Mouse (Mus musculus) bone marrow, adult 2 months (tissue): ENCODE measurements around the gene Ccdc83. TPM values are rescaled to one million over a fixed set of nuclear protein-coding genes. Genes with fewer than 3 reads are reported as not detected.
"Not testable (repeated sequence)": the region's sequence is repeated elsewhere in the genome, so short reads cannot be mapped to it uniquely, and the experiment has no call there.

Experiments
- H3K27ac ChIP-seq: fragments of 200-500 bp; 2 replicates; pipeline ENCODE4 v1.5.1; 2012; ENCODE audit warnings: low read depth, mild to moderate bottlenecking, control low read depth, inconsistent platforms, low read length; ENCODE audit not compliant: control insufficient read depth, poor library complexity, insufficient read depth
- H3K4me1 ChIP-seq: fragments of 200-500 bp; 2 replicates; pipeline ENCODE4 v1.6.1; 2011; ENCODE audit warnings: low read length; ENCODE audit not compliant: control insufficient read depth, insufficient read depth
- H3K4me3 ChIP-seq: fragments of 200-500 bp; replicated peaks from 2 replicates; pipeline ENCODE3; 2011; ENCODE audit warnings: mild to moderate bottlenecking, low read depth, low read length, control low read depth; ENCODE audit not compliant: control insufficient read depth
- CTCF ChIP-seq: fragments of 200-500 bp; IDR thresholded peaks from 2 replicates; pipeline ENCODE4 v1.5.1; 2011; ENCODE audit warnings: low read length, control low read depth; ENCODE audit not compliant: control insufficient read depth, insufficient read depth
- POLR2A ChIP-seq: fragments of 200-500 bp; IDR thresholded peaks from 2 replicates; pipeline ENCODE4 v1.6.1; 2011; ENCODE audit warnings: low read depth, mild to moderate bottlenecking, control low read depth, low read length, borderline replicate concordance; ENCODE audit not compliant: control insufficient read depth
- WGBS: fragments of 180-500 bp; shearing (Covaris S2); methylation state at CpG from one replicate; pipeline ENCODE4 v1.1.7; 2018; 5-methylcytosine and 5-hydroxymethylcytosine counted together
- polyA plus RNA-seq: library from polyadenylated mRNA; stranded (reverse); fragments of >200 nt; gene quantifications from 2 replicates; pipeline ENCODE4 v1.2.4, GENCODE M21; 2011; ENCODE audit warnings: low replicate concordance; ENCODE audit not compliant: missing spikeins, insufficient read depth, insufficient read length

Ccdc83 gene
- polyA plus RNA-seq, 1 experiment: not detected

DNA sequence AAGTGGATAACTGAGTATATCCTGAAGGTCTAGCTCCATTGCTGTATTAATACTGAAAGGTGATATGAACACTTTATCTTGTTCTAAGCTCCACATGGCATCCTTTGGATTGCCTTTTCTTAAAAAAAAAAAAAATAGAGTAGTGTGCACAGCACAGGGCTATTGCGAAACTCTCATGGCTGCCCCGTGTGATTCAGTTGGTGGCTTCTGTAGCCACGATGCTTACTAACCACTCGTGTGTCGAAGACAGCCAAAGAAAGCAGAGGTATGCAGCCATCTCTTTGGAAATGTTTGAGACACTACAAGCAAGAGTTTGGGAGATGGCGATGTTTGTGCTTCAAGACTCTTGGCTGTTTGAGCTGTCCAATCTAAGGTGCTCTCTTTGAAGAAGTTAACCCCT is 22.4 kb downstream of the Ccdc83 start:
- Histone ChIP-seq H3K4me3 (no peak overlapping the region), H3K4me1 (no peaks in the 10 kb centered on the region; the same call in 1 of the 2 replicates), H3K27ac (no peak overlapping the region)
- 30% methylated on average over 6 of the region's 6 CpGs for WGBS
- TF ChIP-seq CTCF (no peak), POLR2A (no peak)

GRCm38 (mm10) chr7:90236289-90236905 is 29.2 kb downstream of the Ccdc83 start:
- Histone ChIP-seq H3K27ac (no peak overlapping the region), H3K4me1 (no peaks in the 10 kb centered on the region), H3K4me3 (no peak overlapping the region)
- TF ChIP-seq CTCF (no peak), POLR2A (no peak)
- WGBS: 38% methylated on average over 4 of the region's 4 CpGs

DNA sequence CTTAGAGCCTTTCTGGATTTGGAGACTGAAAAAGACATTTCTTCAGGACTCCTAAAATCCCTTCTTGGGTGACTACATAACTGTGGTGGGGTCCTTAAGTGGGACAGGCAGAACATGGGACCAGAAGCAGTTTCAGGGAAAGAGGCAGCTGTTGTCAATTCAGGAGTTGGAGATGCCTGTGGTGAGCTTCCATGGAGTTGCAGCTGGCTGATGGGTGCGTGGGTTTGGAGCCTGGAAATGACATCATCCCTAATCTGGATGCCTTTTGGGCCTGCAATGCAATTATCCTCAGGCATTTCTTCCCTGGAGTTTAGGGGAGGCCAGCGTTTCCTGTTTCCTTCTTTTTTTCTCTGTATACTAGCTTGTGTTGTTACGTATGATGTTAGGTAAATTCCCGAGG is 31.7 kb downstream of the Ccdc83 start:
- 57% methylated on average over 4 of the region's 4 CpGs for WGBS
- TF ChIP-seq POLR2A (no peak), CTCF (no peak)
- Histone ChIP-seq H3K4me1 (no peaks in the 10 kb centered on the region), H3K4me3 (no peak overlapping the region), H3K27ac (no peak overlapping the region)

- Histone ChIP-seq H3K4me1 (no peaks in the 10 kb centered on the region), H3K4me3 (no peak overlapping the region), H3K27ac (no peak overlapping the region)
- TF ChIP-seq POLR2A: no peak
- TF ChIP-seq CTCF: no peak
- WGBS: 71% methylated on average over 9 of the region's 9 CpGs
Observed at GRCm38 (mm10) chr7:90231431-90231830, 34.1 kb downstream of the Ccdc83 start.

- not testable (repeated sequence) for H3K4me3 ChIP-seq, H3K4me1 ChIP-seq, H3K27ac ChIP-seq
- peak; percentile 41; the same call in 1 of the 2 replicates for TF ChIP-seq CTCF
Observed at GRCm38 (mm10) chr7:90228884-90229283, 36.7 kb downstream of the Ccdc83 start.

DNA sequence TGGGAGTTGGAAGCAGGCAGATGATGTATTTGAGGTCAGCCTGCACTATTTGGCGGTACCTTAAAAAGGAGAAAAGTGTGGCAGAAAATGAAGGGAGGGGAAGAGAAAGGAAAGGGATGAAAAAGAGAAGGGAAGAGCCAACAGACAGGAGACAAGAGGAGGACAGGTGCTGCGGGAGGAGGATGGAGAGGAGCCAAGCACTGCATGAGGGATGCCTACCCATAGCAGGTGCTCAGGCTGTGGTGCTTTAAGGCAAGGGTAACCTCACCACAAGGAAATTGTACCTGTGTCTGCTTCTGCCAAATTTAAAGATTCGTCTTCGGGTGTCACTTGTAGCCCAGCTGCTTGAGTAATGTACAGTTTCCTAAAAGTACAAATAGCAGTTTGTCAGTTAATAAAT is 37.5 kb downstream of the Ccdc83 start:
- Histone ChIP-seq H3K27ac (no peak overlapping the region), H3K4me3 (no peak overlapping the region), H3K4me1 (no peaks in the 10 kb centered on the region)
- TF ChIP-seq POLR2A (no peak), CTCF (no peak)
- WGBS: 54% methylated on average over 4 of the region's 4 CpGs

DNA sequence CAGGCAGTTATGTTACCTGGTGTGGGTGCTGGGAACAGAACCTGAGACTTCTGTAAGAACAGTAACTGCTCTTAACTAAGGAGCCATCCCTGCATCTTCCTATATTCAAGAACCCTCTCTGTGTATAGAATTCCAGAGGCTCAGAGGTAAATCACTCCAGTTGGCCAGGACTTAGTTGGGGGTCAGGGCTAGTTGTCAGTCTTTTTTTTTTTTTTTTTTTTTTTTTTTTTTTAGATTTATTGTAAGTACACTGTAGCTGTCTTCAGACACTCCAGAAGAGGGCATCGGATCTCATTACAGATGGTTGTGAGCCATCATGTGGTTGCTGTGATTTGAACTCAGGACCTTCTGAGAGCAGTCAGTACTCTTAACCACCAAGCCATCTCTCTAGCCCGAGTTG is 44.1 kb downstream of the Ccdc83 start:
- 76% methylated on average over 2 of the region's 2 CpGs for WGBS
- Histone ChIP-seq H3K4me1 (no peaks in the 10 kb centered on the region), H3K4me3 (no peak overlapping the region), H3K27ac (no peak overlapping the region)
- TF ChIP-seq CTCF (no peak), POLR2A (no peak)

GRCm38 (mm10) chr7:90218122-90218521 is 47.5 kb downstream of the Ccdc83 start:
- TF ChIP-seq POLR2A (no peak), CTCF (no peak)
- Histone ChIP-seq H3K4me1 (no peaks in the 10 kb centered on the region), H3K27ac (no peak overlapping the region), H3K4me3 (no peak overlapping the region)
- WGBS: 71% methylated on average over 5 of the region's 5 CpGs

DNA sequence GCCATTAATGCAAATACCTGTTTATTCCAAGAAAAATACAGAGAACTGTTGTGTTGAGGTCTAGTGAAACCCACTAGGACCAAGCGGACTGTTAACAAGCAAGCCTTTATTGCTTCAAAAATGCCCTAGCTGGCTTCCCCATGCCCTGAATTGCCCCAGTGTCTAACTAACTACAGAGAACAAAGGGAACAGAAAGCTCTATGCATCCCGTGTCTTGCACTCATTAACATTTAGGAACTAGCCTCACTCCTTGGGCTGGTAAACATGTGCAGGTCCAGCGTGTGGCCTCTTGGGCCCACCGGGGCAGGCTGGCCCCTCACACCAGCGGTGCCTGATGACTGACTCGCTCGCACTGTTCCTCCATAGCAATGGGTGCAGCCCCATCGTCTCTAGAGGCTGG is 49.1 kb downstream of the Ccdc83 start:
- Histone ChIP-seq H3K4me3 (no peak overlapping the region), H3K4me1 (no peaks in the 10 kb centered on the region), H3K27ac (no peak overlapping the region)
- no peak for TF ChIP-seq CTCF
- no peak for TF ChIP-seq POLR2A
- 80% methylated on average over 8 of the region's 8 CpGs for WGBS
